Mouse (Mus musculus): ENCODE results near the gene Fut4.

GRCm38 (mm10) chr9:14754469-14754868 lies 2.3 kb upstream of the Fut4 start:
- no peak for TF ChIP-seq CTCF (IDR thresholded peaks at IDR 0.05; ENCODE audit: borderline replicate concordance, insufficient read depth, low read depth, low read length)
- TF ChIP-seq POLR2A (IDR thresholded peaks at IDR 0.05; ENCODE audit: borderline replicate concordance, insufficient read depth, low read length) = no peak

Data from cerebellum, adult 2 months (tissue).